Mouse (Mus musculus): Measurements from ENCODE around the gene Abl1.

The Abl1 gene

GRCm38 (mm10) chr2:31746835-31747234 lies 58.7 kb downstream of the Abl1 start:
- no peak for DNase-seq

DNA sequence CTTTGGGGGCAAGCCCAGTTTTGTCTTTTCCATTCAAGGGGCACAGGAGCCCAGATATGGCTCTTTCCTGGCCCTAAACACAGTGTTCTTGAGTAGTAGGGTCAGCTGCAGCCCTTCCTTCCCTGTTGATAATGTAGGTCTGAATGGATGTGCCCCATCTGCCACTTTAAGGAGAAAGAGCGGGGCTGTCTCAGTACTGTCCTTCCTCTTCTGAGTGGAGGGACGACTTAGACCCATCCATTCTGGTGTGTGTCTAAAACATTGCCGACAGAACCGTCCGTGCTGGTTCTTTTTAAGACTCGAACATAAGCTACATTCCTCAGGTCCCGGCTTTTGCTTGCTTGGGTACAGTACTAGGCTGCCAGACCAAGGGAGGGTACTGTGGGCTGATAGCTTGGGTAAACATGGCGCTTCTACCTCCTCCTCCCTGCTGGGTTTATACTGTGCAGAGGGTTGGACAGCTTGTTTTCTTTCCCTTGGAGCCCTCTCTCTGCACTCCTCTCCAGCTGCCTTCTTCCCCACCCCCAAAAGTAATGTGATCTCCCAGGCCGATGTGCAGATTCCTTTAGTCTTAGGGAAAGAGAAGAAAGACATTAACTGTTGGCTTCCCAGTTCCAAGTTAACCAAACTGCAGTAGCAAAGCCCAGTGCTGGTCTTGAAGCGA lies 61.0 kb downstream of the Abl1 start:
- no peak for DNase-seq

DNA sequence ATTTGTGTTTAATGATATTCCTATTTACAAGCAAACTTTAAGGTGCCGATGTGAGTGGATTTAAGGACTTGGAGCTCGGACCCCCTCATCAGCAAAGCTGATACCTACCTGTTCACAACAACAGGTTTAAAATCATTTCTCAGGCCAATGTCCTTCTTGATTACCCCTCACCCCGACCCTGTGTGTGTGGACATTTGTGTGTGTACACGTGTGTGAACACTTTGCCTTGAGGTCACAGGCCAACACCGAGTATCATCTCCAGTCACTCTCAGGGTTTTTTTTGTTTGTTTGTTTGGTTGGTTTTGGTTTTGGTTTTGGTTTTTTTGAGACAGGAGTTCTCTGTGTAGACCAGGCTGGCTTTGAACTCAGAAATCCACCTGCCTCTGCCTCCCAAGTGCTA lies 62.0 kb downstream of the Abl1 start:
- no peak for DNase-seq

GRCm38 (mm10) chr2:31757472-31757871 lies 69.3 kb downstream of the Abl1 start:
- no peak for DNase-seq

GRCm38 (mm10) chr2:31758966-31759365 lies 70.8 kb downstream of the Abl1 start:
- DNase-seq: no peak

DNA sequence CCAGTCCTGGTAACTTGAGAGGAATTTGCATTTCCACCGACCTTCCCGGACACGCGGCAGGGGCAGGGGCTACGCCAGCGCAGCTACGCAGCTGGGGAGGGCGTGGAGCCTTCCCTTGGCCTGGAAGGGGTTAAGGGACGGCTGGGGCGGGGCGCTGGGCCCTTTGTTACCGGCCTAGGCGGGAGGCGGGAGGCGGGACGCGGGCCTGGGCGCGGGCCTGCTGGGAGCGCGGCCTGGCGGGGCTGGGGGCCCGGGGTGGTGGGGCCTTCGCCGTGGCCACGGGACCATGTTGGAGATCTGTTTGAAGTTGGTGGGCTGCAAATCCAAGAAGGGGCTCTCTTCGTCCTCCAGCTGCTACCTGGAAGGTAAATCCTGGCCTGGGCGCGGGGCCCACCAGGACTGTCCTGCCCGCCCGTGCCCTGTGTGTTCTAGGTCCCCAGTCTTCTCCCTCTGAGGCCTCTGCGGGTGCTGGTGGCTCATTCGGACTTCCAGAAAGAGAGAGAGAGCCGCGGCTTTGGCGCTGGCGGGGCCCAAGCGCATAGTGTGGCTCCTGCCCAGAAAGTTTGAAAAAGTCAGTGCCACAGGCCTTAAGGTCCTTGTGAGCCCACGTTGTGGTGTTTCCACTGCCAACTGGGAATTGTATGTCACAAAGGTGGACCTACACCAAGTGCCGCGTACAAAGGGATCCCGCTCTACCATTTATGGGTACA lies 71.7 kb downstream of the Abl1 start:
- peak; percentile 52 for DNase-seq

DNA sequence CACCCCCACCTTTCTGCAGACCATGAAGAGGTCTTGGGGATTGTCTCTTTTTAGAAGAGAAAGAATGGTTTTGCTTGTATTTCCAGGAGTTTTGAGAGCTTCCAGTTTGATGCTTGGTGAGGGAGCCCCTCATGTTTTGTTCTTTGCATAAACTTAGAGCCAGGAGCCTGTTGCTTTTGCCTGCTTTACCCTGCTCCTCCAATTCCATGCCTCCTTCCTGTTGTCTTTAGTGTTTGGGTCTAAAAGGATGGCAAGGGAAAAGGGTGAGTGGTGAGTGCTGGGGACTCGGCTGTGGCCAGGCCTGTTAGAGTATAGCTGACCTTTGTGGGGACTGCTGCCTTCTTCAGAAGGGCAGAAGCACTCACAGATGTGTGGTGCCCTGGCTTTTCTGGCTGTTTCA lies 72.3 kb downstream of the Abl1 start:
- DNase-seq: no peak

DNA sequence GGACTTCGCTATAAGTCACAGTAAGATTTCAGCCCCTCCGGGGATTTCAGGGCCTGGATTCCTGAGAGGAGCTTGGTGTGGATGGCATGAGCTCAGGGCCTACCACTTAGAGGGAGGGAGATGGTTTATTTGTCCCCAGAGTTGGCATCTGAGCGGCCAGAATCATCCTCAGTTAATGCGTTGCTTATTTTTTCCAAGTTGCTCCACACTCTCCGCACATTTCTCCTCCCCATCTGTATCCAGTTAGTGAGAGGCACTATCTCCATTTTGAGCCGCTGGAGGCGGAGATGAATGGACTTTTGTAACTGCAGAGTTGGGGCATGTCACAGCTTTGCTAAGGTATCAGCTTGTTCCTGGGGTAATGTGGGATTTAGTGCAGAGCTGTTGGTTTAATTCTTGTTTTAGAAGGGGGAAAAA lies 72.9 kb downstream of the Abl1 start:
- no peak for DNase-seq

DNA sequence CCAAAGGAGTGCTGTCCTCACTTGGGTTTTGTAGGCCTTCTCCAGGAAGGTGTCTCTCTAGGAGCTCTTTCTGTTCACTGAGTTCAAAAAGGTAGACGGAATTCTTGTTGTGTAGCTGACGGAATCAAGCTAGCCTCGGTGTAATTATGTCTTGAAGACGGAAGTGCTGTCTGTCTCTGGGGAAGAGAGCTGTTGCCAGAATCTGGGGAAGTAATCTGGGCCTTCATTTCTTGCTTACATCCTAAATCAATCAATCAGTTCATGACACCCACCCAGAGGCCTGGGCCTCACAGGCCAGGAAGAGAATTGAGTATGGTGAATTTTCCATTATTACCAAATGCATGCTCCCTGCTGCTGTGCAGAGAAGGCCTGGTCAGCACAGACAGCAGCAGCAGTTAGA lies 73.4 kb downstream of the Abl1 start:
- DNase-seq: no peak

- DNase-seq: no peak
Observed at GRCm38 (mm10) chr2:31762155-31762554, 74.0 kb downstream of the Abl1 start.

DNA sequence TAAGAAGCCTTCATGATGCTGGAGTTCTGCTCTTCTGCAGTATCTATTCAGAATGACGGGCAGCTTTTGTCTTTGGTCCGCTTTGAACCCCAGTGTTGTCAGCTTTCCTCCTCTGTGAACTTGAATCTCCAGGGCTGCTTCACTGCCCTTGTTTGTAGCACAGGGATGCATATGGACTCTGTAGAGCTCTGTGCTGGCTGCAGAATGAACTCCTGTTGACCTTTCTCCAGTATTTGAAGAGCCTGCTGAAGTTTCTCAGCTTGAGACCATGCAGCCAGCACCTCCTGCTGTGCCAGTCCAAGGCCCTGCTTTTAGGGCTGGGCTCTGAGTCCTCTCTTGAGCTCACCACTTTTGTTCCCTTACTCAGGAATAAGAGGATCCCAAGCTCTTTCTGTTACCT lies 74.7 kb downstream of the Abl1 start:
- DNase-seq: no peak

DNA sequence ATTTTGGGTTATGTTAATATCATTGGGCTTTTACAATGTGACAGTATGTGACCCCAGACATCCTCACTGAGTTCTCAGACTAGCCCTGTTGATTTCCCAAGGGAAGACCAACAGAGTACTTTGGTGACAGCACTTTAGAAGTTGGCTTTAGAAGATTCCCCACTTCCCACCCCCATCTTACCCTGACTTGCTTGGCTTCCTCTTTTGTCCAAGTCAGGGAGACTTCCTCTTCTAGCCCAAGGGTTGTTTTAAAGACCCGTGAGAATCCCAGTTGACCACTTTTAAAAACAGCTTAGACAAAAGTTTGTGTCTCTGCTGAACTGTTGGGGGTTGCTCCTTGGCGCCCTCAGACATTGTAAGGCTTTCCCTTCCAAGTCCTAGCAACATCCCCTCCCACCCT lies 75.1 kb downstream of the Abl1 start:
- DNase-seq: no peak

- DNase-seq: no peak
Observed at GRCm38 (mm10) chr2:31767104-31767503, 78.9 kb downstream of the Abl1 start.

DNA sequence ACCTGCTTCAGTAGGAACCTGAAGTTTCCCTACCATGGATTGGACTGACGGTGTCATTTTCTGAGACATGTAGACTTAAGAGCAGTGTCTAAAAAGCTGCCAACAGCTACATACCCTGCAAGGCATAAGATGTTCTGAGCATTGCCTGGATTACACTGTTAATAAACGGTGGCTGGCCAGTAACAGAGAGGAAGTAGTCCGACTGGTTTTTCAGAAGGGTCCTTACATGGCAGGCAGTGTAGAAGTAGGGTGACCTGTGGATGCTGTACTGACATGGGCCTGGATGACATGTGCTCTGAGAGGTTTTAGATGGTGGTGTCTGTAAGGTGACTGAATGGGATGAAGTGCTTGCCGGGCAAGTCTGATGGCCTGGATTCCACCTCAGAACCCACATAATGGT lies 79.6 kb downstream of the Abl1 start:
- DNase-seq: no peak

GRCm38 (mm10) chr2:31769115-31769514 lies 80.9 kb downstream of the Abl1 start:
- no peak for DNase-seq

DNA sequence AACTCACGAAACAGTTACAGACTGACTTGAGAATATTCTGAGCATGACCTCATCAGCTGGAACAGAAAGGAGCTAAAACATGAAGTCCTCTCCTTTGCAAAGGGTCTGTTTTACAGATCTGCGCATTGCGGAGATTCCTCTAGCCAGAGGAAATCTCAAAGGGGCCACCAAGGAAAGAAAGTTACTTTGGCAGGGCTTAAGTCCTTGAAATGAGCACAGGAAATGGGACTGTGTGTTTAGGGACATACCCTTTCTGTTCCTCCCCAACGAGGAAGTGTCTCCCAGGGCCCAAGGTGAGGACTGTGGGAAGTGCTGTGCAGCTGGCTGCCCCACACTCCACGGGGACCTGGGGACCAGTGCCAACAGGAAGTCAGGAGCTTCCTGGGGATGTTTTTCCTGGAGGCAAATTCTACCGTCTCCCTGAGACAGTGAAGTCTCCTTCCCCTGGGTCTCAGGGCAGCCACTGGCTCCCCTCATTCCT lies 81.5 kb downstream of the Abl1 start:
- DNase-seq: no peak

DNA sequence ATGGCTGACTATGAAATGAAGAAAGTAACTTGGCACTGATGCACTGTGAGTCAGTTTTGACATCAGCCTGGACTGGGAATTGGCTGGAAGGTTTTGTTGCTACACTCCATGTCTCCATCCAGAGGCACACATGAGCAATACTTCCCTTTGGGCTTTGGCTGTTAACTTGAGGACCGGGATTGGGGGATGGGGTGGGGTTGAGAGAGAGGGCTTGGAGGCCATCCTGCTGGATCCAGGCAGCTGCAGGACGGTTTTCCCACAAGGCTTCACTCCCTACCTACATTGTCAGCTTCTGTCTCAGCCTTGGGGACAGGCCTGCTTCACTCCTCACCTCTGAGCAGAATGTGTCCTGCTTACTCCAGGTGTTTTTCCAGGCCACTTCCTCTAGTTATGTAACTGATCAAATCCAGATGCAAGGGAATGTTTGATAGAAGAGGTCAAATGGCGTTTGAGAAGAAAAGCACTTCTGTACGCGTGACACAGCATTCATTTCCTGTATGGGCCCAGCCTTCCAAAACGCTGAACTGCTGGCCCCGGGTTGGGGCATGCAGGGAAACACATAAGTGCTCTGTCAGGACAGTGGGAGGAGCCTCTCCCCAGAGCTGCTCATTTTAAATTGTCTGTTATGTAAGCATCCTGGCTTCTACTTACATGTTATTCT lies 82.7 kb downstream of the Abl1 start:
- no peak for DNase-seq

DNA sequence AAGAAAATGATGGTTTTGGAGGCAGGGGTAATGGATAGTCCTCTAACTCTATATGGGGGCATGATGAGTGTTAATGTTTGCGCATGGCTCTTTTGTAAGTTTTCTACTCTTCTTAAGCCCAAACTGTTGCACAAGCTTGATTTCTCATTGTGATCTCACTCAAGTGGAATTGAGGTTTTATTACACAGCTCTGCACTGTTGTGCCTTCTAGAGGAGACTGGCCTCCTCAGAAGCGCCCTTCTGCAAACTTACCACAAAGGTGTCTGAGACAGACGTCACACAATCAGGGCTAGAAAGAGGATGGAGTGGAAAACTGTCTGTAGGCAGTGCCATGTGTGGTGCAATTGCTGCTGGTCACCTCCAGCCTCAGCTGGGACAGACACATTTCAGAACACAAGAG lies 88.3 kb downstream of the Abl1 start:
- DNase-seq: no peak

- no peak for DNase-seq
Observed at GRCm38 (mm10) chr2:31779258-31779657, 91.1 kb downstream of the Abl1 start.

- no peak for DNase-seq
Observed at GRCm38 (mm10) chr2:31782958-31783602, 94.9 kb downstream of the Abl1 start.

DNA sequence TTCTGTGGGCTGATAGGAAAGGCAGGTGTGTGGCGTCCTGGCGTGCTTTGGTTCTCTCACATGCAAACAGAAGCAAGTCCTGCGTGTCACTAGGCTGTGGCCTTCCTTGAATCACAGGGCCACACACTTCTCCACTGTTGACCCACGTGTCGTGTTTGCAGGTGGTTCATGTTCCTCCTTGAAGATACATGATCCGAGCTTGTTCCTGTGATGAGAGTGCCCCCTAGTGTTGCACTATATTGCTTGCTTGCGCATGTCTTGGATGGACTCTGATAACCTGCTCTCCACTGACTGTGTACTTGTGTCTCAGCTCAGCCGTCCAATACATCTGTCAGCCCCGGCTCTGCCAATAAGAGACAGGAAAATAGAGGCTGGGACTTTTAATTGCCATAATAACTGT lies 96.9 kb downstream of the Abl1 start:
- DNase-seq: peak; percentile 82

DNA sequence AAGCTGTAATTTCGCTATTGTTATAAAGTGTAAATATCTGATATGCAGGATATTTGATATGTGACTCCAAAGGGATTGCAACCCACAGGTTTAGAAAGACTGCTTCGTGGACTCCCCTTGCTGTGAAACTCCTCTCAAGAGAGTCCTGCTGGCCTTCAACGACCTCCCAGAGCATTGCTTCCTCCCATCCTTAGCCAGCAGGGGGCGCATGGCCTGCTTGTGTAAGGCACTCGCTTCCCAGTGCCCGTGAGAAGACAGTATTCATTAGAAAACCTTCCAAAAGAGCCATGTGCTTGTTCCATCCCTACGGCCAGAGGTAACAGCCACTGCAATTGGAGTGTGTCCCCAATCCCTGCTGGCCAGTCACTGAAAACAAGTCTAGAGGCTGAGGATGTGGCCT lies 98.9 kb downstream of the Abl1 start:
- peak; percentile 74 for DNase-seq

DNA sequence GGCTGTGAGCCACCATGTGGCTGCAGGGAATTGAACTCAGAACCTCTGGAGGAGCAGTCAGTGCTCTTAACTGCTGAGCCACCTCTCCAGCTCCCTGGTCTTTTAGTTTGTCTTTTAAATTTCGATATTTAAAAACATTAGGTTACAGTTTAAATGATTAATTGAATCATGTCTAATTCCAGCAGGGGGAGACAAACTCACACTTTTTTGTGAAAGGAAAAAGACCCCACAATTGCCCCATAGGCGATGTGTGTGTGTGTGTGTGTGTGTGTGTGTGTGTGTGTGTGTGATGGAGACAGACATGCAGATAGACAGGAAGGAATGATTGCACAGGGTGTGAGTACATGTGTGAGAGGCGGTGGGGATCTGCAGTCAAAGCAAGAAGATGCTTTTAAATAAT lies 100.1 kb downstream of the Abl1 start:
- no peak for DNase-seq

DNA sequence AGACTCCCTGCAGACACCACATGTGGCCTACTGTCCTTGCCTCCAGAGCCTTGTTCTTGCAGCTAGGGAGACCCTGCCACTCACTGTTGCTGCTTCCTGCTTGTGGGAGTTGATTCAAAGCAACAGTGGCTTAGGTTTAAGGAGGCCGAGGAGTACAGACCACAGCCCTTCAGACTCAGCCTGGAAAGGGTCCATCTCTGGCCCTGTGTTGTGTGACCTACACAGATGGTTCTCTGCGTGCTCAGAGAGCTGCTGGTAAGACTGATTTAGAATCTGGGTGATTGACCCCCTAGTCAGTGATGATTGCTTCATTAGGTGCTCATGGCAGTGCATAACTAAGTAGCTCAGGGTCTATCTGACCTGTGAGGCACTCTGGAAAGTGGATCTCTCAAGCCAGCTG lies 101.0 kb downstream of the Abl1 start:
- DNase-seq: no peak
